Mouse (Mus musculus): ENCODE data around the gene Zwint. TPM values are rescaled to one million over a fixed set of nuclear protein-coding genes. Genes with fewer than 3 reads are reported as not detected.
A peak's percentile ranks its signal among the peaks of the same experiment; 100 is the strongest.

The Zwint gene
- total RNA-seq, 1 experiment = 174 TPM

GRCm38 (mm10) chr10:72655017-72655509 lies 418 bp downstream of the Zwint start:
- peak; percentile 53 for TF ChIP-seq CHD2 (IDR thresholded peaks at IDR 0.05; ENCODE audit: low read depth, low read length)
- TF ChIP-seq HCFC1 (IDR thresholded peaks at IDR 0.05; ENCODE audit: borderline replicate concordance, insufficient read depth, low read length) = peak; percentile 46; the same call in 1 of the 2 replicates
- TF ChIP-seq ZNF384 (IDR thresholded peaks at IDR 0.05; ENCODE audit: low read depth, low read length) = no peak
- TF ChIP-seq MAFK (IDR thresholded peaks at IDR 0.05; ENCODE audit: insufficient read depth, low read depth, low read length) = peak; percentile 89
- no peak for TF ChIP-seq ZC3H11A (IDR thresholded peaks at IDR 0.05; ENCODE audit: borderline replicate concordance, low read depth, low read length)
- Histone ChIP-seq H3K4me3 (ENCODE audit: insufficient read depth in 1 of 2, low read depth in 1 of 2, low read length in 2 of 2, poor library complexity in 1 of 2, severe bottlenecking in 1 of 2) (peak overlapping the region; percentile 77 to 86), H3K9ac (ENCODE audit: insufficient read depth, low read depth, low read length, poor library complexity, severe bottlenecking) (peak overlapping the region; percentile 93), H3K9me3 (ENCODE audit: control insufficient read depth, insufficient read depth, low read depth, low read length) (no peaks in the 10 kb centered on the region), H3K4me1 (ENCODE audit: control insufficient read depth in 2 of 2, insufficient read depth in 2 of 2, low read length in 2 of 2, poor library complexity in 1 of 2) (peaks cover 3 to 8% of the 10 kb centered on the region in 2 experiments; a peak in 2 of 4 replicates), H3K36me3 (ENCODE audit: control insufficient read depth, insufficient read depth, low read length, poor library complexity, severe bottlenecking) (peaks cover 24% of the 10 kb centered on the region), H3K27ac (ENCODE audit: insufficient read depth, low read depth, low read length, poor library complexity, severe bottlenecking) (peak overlapping the region; percentile 78; the same call in 1 of the 2 replicates)
- in situ Hi-C loops (cut with MboI; ENCODE audit: low sequenced_read_pairs in 2 of 2, unreplicated experiment in 2 of 2) = no loop called here
- peak; percentile 49 for DNase-seq (ENCODE audit: low read depth, low spot score)

GRCm38 (mm10) chr10:72659198-72659597 lies 4.6 kb downstream of the Zwint start:
- no peak overlapping the region for H3K27ac ChIP-seq (ENCODE audit: insufficient read depth, low read depth, low read length, poor library complexity, severe bottlenecking)
- H3K9ac ChIP-seq (ENCODE audit: insufficient read depth, low read depth, low read length, poor library complexity, severe bottlenecking) = no peak overlapping the region
- in situ Hi-C loops (cut with MboI; ENCODE audit: low sequenced_read_pairs in 2 of 2, unreplicated experiment in 2 of 2) = no loop called here
- no peak overlapping the region for H3K4me3 ChIP-seq (ENCODE audit: insufficient read depth in 1 of 2, low read depth in 1 of 2, low read length in 2 of 2, poor library complexity in 1 of 2, severe bottlenecking in 1 of 2)
- DNase-seq (ENCODE audit: low read depth, low spot score) = no peak
- no peaks in the 10 kb centered on the region for H3K9me3 ChIP-seq (ENCODE audit: control insufficient read depth, insufficient read depth, low read depth, low read length)
- H3K4me1 ChIP-seq (ENCODE audit: control insufficient read depth in 2 of 2, insufficient read depth in 2 of 2, low read length in 2 of 2, poor library complexity in 1 of 2) = peaks cover 0 to 9% of the 10 kb centered on the region in 2 experiments; a peak in 1 of 4 replicates
- H3K36me3 ChIP-seq (ENCODE audit: control insufficient read depth, insufficient read depth, low read length, poor library complexity, severe bottlenecking) = peaks cover 27% of the 10 kb centered on the region
- TF ChIP-seq MAFK (IDR thresholded peaks at IDR 0.05; ENCODE audit: insufficient read depth, low read depth, low read length) (no peak), ZNF384 (IDR thresholded peaks at IDR 0.05; ENCODE audit: low read depth, low read length) (no peak), ZC3H11A (IDR thresholded peaks at IDR 0.05; ENCODE audit: borderline replicate concordance, low read depth, low read length) (no peak), CHD2 (IDR thresholded peaks at IDR 0.05; ENCODE audit: low read depth, low read length) (no peak), HCFC1 (IDR thresholded peaks at IDR 0.05; ENCODE audit: borderline replicate concordance, insufficient read depth, low read length) (no peak)

- TF ChIP-seq ZNF384 (IDR thresholded peaks at IDR 0.05; ENCODE audit: low read depth, low read length) (no peak), MAFK (IDR thresholded peaks at IDR 0.05; ENCODE audit: insufficient read depth, low read depth, low read length) (no peak), ZC3H11A (IDR thresholded peaks at IDR 0.05; ENCODE audit: borderline replicate concordance, low read depth, low read length) (no peak), HCFC1 (IDR thresholded peaks at IDR 0.05; ENCODE audit: borderline replicate concordance, insufficient read depth, low read length) (no peak), CHD2 (IDR thresholded peaks at IDR 0.05; ENCODE audit: low read depth, low read length) (no peak)
- in situ Hi-C loops (cut with MboI; ENCODE audit: low sequenced_read_pairs in 2 of 2, unreplicated experiment in 2 of 2) = no loop called here
- Histone ChIP-seq H3K27ac (ENCODE audit: insufficient read depth, low read depth, low read length, poor library complexity, severe bottlenecking) (no peak overlapping the region), H3K9me3 (ENCODE audit: control insufficient read depth, insufficient read depth, low read depth, low read length) (no peaks in the 10 kb centered on the region), H3K4me3 (ENCODE audit: insufficient read depth in 1 of 2, low read depth in 1 of 2, low read length in 2 of 2, poor library complexity in 1 of 2, severe bottlenecking in 1 of 2) (no peak overlapping the region), H3K4me1 (ENCODE audit: control insufficient read depth in 2 of 2, insufficient read depth in 2 of 2, low read length in 2 of 2, poor library complexity in 1 of 2) (peaks cover 0 to 9% of the 10 kb centered on the region in 2 experiments; a peak in 1 of 4 replicates), H3K36me3 (ENCODE audit: control insufficient read depth, insufficient read depth, low read length, poor library complexity, severe bottlenecking) (peaks cover 27% of the 10 kb centered on the region), H3K9ac (ENCODE audit: insufficient read depth, low read depth, low read length, poor library complexity, severe bottlenecking) (no peak overlapping the region)
- no peak for DNase-seq (ENCODE audit: low read depth, low spot score)
Observed at GRCm38 (mm10) chr10:72660350-72660749, 5.7 kb downstream of the Zwint start.

DNA sequence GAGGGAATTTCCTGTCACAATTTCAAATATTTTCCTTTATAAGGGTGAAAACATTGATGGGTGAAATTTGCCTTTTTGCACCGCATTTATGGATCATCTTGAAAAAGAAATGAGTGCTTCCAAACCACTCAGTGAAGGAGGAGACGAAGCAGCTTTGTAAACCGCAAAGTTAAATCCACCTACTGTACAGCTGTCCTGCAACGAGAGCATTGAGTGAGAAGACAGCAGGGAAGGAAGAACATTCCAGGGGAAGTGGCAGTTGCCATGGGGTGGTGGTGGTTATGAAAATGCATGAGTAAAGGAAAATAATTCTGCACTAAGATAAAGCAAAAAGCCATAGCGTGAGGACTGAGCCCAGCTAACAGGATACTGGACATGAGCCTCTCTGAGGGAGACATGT lies 13.2 kb downstream of the Zwint start:
- TF ChIP-seq MAFK (IDR thresholded peaks at IDR 0.05; ENCODE audit: insufficient read depth, low read depth, low read length) (no peak), ZC3H11A (IDR thresholded peaks at IDR 0.05; ENCODE audit: borderline replicate concordance, low read depth, low read length) (no peak), CHD2 (IDR thresholded peaks at IDR 0.05; ENCODE audit: low read depth, low read length) (no peak), HCFC1 (IDR thresholded peaks at IDR 0.05; ENCODE audit: borderline replicate concordance, insufficient read depth, low read length) (no peak), ZNF384 (IDR thresholded peaks at IDR 0.05; ENCODE audit: low read depth, low read length) (no peak)
- H3K36me3 ChIP-seq (ENCODE audit: control insufficient read depth, insufficient read depth, low read length, poor library complexity, severe bottlenecking) = peaks cover 5% of the 10 kb centered on the region
- DNase-seq (ENCODE audit: low read depth, low spot score) = no peak
- H3K27ac ChIP-seq (ENCODE audit: insufficient read depth, low read depth, low read length, poor library complexity, severe bottlenecking) = no peak overlapping the region
- 0 out of 4 replicates have a peak, but pooled peaks cover 0 to 1% of the 10 kb centered on the region in 2 experiments for H3K4me1 ChIP-seq (ENCODE audit: control insufficient read depth in 2 of 2, insufficient read depth in 2 of 2, low read length in 2 of 2, poor library complexity in 1 of 2)
- H3K9me3 ChIP-seq (ENCODE audit: control insufficient read depth, insufficient read depth, low read depth, low read length) = no peaks in the 10 kb centered on the region
- H3K9ac ChIP-seq (ENCODE audit: insufficient read depth, low read depth, low read length, poor library complexity, severe bottlenecking) = no peak overlapping the region
- no peak overlapping the region for H3K4me3 ChIP-seq (ENCODE audit: insufficient read depth in 1 of 2, low read depth in 1 of 2, low read length in 2 of 2, poor library complexity in 1 of 2, severe bottlenecking in 1 of 2)
- in situ Hi-C loops (cut with MboI; ENCODE audit: low sequenced_read_pairs in 2 of 2, unreplicated experiment in 2 of 2) = no loop called here
